Mouse (Mus musculus) kidney, adult 18-20 months (tissue): Measurements from ENCODE around the gene Ptms.
"Not testable (repeated sequence)": the region's sequence is repeated elsewhere in the genome, so short reads cannot be mapped to it uniquely, and the experiment has no call there.

Experiments
- DNase-seq: peaks from one replicate; pipeline ENCODE4 v3.0.0; 2021

Ptms gene

GRCm38 (mm10) chr6:124904161-124904981 is 15.5 kb downstream of the Ptms start:
- DNase-seq, result peak; percentile 78

- DNase-seq, result peak; percentile 98
These were observed 16.2 kb downstream of the Ptms start for GRCm38 (mm10) chr6:124903580-124904151.

- no peak for DNase-seq
These were observed 18.1 kb downstream of the Ptms start for GRCm38 (mm10) chr6:124901851-124902250.

- no peak for DNase-seq
These were observed 19.0 kb downstream of the Ptms start for GRCm38 (mm10) chr6:124900801-124901480.

- no peak for DNase-seq
These were observed 19.7 kb downstream of the Ptms start for GRCm38 (mm10) chr6:124900056-124900800.

GRCm38 (mm10) chr6:124898359-124898758 is 21.5 kb downstream of the Ptms start:
- no peak for DNase-seq

GRCm38 (mm10) chr6:124894113-124894512 is 25.8 kb downstream of the Ptms start:
- DNase-seq, result not testable (repeated sequence)

- no peak for DNase-seq
These were observed 28.9 kb downstream of the Ptms start for GRCm38 (mm10) chr6:124890997-124891396.

GRCm38 (mm10) chr6:124888555-124889125 is 31.3 kb downstream of the Ptms start:
- no peak for DNase-seq

GRCm38 (mm10) chr6:124887986-124888385 is 31.9 kb downstream of the Ptms start, which contains the start of gene Cd4:
Cd4 (minus strand) TSS chr6:124888221.
- no peak for DNase-seq

GRCm38 (mm10) chr6:124885956-124886381 is 33.9 kb downstream of the Ptms start:
- DNase-seq, result no peak

GRCm38 (mm10) chr6:124884714-124885500 is 35.0 kb downstream of the Ptms start:
- DNase-seq, result no peak

GRCm38 (mm10) chr6:124883351-124883750 is 36.6 kb downstream of the Ptms start:
- DNase-seq, result no peak

- DNase-seq, result no peak
These were observed 38.1 kb downstream of the Ptms start for GRCm38 (mm10) chr6:124881821-124882220.

- no peak for DNase-seq
These were observed 40.5 kb downstream of the Ptms start for GRCm38 (mm10) chr6:124879390-124879789.

- no peak for DNase-seq
These were observed 45.6 kb downstream of the Ptms start for GRCm38 (mm10) chr6:124874348-124874747.

- DNase-seq, result no peak
These were observed 53.3 kb downstream of the Ptms start for GRCm38 (mm10) chr6:124866560-124866959.

GRCm38 (mm10) chr6:124865766-124866362 is 54.0 kb downstream of the Ptms start:
- DNase-seq, result peak; percentile 16
